Mouse (Mus musculus) natural killer cell, adult 2 months (primary cell): ENCODE measurements around the gene Mmp24.

Source experiments
- DNase-seq, 2 experiments: peaks; one replicate each; pipeline ENCODE4 v3.0.0; 2022; ENCODE audit warnings: low spot score in 2 of 2

Gene Mmp24

GRCm38 (mm10) chr2:155860102-155860501 lies 85.0 kb downstream of the Mmp24 start:
- DNase-seq: no peak

- no peak for DNase-seq
Measured at GRCm38 (mm10) chr2:155861581-155861980, 86.4 kb downstream of the Mmp24 start.

- DNase-seq: no peak
Measured at GRCm38 (mm10) chr2:155862573-155863300, 87.6 kb downstream of the Mmp24 start.

- DNase-seq: no peak
Measured at GRCm38 (mm10) chr2:155863301-155863867, 88.2 kb downstream of the Mmp24 start.
